Mouse (Mus musculus) midbrain, embryonic 15.5 days (tissue): ENCODE results near the gene Cdh4. TPM values are rescaled to one million over a fixed set of nuclear protein-coding genes. Genes with fewer than 3 reads are reported as not detected.

Experiments
- ATAC-seq: fragments of 200-750 bp; cut with Nextera tagmentation; replicated peaks from 2 replicates; pipeline ENCODE4 v1.8.0; 2017; ENCODE audit warnings: moderate TSS enrichment
- H3K27ac ChIP-seq: fragments of 300-500 bp; sonication (generic); 2 replicates; pipeline ENCODE4 v1.5.1; 2015; ENCODE audit warnings: mild to moderate bottlenecking, inconsistent platforms
- H3K27me3 ChIP-seq: fragments of 300-500 bp; sonication (generic); replicated peaks from 2 replicates; pipeline ENCODE4 v1.6.1; 2015; ENCODE audit warnings: inconsistent platforms
- H3K36me3 ChIP-seq: fragments of 300-500 bp; sonication (generic); replicated peaks from 2 replicates; pipeline ENCODE4 v1.6.1; 2015; ENCODE audit warnings: inconsistent platforms
- H3K4me1 ChIP-seq: fragments of 300-500 bp; sonication (generic); 2 replicates; pipeline ENCODE4 v1.6.1; 2015; ENCODE audit warnings: inconsistent platforms
- H3K4me2 ChIP-seq: fragments of 300-500 bp; sonication (generic); 2 replicates; pipeline ENCODE4 v1.6.1; 2015; ENCODE audit warnings: inconsistent platforms, mild to moderate bottlenecking, moderate library complexity
- H3K4me3 ChIP-seq: fragments of 300-500 bp; sonication (generic); 2 replicates; pipeline ENCODE4 v1.5.1; 2015; ENCODE audit warnings: mild to moderate bottlenecking, inconsistent platforms
- H3K9ac ChIP-seq: fragments of 300-500 bp; sonication (generic); 2 replicates; pipeline ENCODE4 v1.6.1; 2015; ENCODE audit warnings: mild to moderate bottlenecking, inconsistent platforms
- H3K9me3 ChIP-seq: fragments of 300-500 bp; sonication (generic); 2 replicates; pipeline ENCODE4 v1.6.1; 2016; ENCODE audit warnings: inconsistent platforms
- WGBS: fragments of 180-500 bp; shearing (Covaris S2); methylation state at CpG from one replicate; pipeline ENCODE4 v1.1.7; 2015; ENCODE audit warnings: mixed read lengths; 5-methylcytosine and 5-hydroxymethylcytosine counted together
- polyA plus RNA-seq: library from polyadenylated mRNA; unstranded; fragments of >200 nt; fragmentation: Nextera tagmentation; extraction: Ambion mirVana; gene quantifications from 2 replicates; pipeline ENCODE4 v1.2.1, GENCODE M21; 2015

Cdh4 gene
- polyA plus RNA-seq, 1 experiment from 2014 or later, result 63.9 TPM

- WGBS, result 11% methylated on average over 8 of the region's 8 CpGs
- no peak overlapping the region for H3K4me2 ChIP-seq
- peaks cover 5% of the 10 kb centered on the region; the same call in 1 of the 2 replicates for H3K27me3 ChIP-seq
- H3K4me3 ChIP-seq, result no peak overlapping the region
- H3K9me3 ChIP-seq, result no peaks in the 10 kb centered on the region
- H3K27ac ChIP-seq, result peak overlapping the region; percentile 40; the same call in 1 of the 2 replicates
- no peaks in the 10 kb centered on the region for H3K36me3 ChIP-seq
- peaks cover 34% of the 10 kb centered on the region for H3K4me1 ChIP-seq
- no peak overlapping the region for H3K9ac ChIP-seq
- no peak for ATAC-seq
Measured at GRCm38 (mm10) chr2:179522141-179522540, 79.9 kb downstream of the Cdh4 start.

GRCm38 (mm10) chr2:179526976-179527375 lies 84.7 kb downstream of the Cdh4 start:
- no peak overlapping the region for H3K27ac ChIP-seq
- ATAC-seq, result no peak
- no peaks in the 10 kb centered on the region for H3K36me3 ChIP-seq
- no peaks in the 10 kb centered on the region for H3K27me3 ChIP-seq
- no peak overlapping the region for H3K9ac ChIP-seq
- peaks cover 14% of the 10 kb centered on the region for H3K4me1 ChIP-seq
- no peak overlapping the region for H3K4me2 ChIP-seq
- 61% methylated on average over 7 of the region's 7 CpGs for WGBS
- H3K9me3 ChIP-seq, result no peaks in the 10 kb centered on the region
- no peak overlapping the region for H3K4me3 ChIP-seq

DNA sequence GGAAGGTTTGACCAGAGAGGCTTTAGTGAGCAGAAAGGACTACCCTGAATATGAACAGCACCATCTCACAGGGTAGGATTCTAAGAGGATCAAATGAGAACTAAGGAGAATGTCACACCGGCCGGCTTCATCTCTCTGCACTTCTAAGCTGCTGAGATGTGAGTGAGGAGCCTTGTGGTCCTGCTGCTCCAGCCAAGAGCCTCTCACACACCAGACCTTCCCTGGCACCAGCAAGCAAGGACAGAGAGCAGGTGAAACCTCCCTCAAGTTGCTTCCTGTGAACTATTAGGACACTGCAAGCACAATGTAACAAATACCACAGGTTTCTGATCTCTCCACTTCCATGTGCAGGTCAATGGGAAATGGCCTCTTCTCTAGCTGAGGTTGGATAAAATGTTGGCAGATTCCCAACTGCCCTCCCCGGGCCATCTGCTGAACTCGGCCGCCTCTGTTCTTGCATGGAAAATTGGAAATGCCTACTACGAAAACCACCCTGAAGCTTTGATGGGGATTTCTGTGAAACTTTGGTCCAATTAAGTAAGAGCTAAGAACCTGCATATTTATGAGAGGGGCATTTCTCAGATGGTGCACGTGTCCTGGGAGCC lies 88.3 kb downstream of the Cdh4 start:
- WGBS, result 45% methylated on average over 7 of the region's 7 CpGs
- ATAC-seq, result no peak
- no peak overlapping the region for H3K4me2 ChIP-seq
- H3K4me1 ChIP-seq, result peaks cover 13% of the 10 kb centered on the region
- no peaks in the 10 kb centered on the region for H3K36me3 ChIP-seq
- no peaks in the 10 kb centered on the region for H3K9me3 ChIP-seq
- H3K4me3 ChIP-seq, result no peak overlapping the region
- no peak overlapping the region for H3K27ac ChIP-seq
- H3K9ac ChIP-seq, result no peak overlapping the region
- 0 out of 2 replicates have a peak, but pooled peaks cover 4% of the 10 kb centered on the region for H3K27me3 ChIP-seq

DNA sequence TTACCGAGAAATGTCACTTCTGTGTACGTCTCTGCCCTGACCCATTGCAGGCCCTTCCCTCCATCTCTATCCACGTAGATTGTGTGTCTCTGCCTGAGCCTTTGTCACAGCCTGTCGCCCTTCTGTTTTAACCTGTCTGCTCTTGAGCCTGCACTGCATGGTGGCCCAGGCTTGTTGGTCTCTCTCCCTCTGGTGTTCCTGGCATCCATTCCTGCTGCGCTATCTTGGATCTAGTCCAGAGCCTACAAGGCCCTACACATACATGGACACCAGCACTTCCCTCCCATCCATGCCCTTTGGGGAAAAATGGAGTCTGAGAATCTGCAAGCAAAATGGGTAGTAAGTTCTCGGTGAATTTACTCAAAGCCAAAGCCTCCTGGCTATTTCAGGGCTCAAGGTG lies 91.0 kb downstream of the Cdh4 start:
- Histone ChIP-seq H3K4me1 (peaks cover 28% of the 10 kb centered on the region), H3K9ac (no peak overlapping the region), H3K27me3 (0 out of 2 replicates have a peak, but pooled peaks cover 4% of the 10 kb centered on the region), H3K9me3 (no peaks in the 10 kb centered on the region), H3K4me3 (no peak overlapping the region), H3K36me3 (no peaks in the 10 kb centered on the region), H3K27ac (no peak overlapping the region), H3K4me2 (no peak overlapping the region)
- no peak for ATAC-seq
- WGBS, result 78% methylated on average over 6 of the region's 6 CpGs

DNA sequence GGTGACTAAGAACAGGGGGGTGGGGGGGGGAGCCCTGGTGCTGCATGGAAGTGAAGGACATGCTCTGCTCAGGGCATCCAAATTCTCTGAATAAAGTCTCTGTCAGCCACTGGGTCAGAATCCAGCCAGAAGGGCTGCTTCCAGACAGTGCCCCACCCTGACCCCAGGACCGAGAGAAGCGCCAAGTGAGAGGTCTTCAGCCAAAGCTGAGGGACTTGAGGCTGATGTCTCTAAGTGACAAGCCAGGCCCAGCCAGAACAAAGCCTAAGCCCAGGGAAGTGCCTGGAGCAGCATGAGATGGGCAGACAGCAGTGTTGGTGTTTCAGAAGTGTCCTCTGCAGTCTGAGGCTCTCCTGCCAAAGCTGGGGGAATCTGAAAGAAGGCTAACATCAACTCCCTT lies 91.7 kb downstream of the Cdh4 start:
- H3K27me3 ChIP-seq, result 0 out of 2 replicates have a peak, but pooled peaks cover 4% of the 10 kb centered on the region
- no peak overlapping the region for H3K4me2 ChIP-seq
- ATAC-seq, result no peak
- H3K4me3 ChIP-seq, result no peak overlapping the region
- H3K36me3 ChIP-seq, result no peaks in the 10 kb centered on the region
- H3K27ac ChIP-seq, result no peak overlapping the region
- peaks cover 32% of the 10 kb centered on the region for H3K4me1 ChIP-seq
- H3K9me3 ChIP-seq, result no peaks in the 10 kb centered on the region
- 67% methylated on average over 2 of the region's 2 CpGs for WGBS
- H3K9ac ChIP-seq, result no peak overlapping the region

DNA sequence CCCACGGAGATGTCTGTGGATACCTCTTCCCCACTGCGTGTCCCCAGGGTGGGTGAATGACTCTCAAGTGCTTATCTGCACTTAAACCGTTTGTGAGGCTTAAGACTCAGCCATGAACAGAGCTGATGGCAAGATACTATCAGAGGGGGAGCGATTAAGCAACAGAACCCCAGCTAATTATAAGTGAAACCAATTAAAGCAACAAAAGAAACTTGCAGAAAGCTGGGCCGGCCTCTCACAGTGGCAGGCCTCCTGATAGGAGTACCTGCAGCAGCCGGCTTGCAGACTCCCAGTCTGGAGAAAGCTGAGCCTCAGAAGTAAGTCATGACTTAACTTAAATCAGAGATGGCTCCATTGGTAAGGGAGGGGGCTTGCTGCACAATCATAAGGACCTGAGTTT lies 93.0 kb downstream of the Cdh4 start:
- Histone ChIP-seq H3K4me3 (no peak overlapping the region), H3K4me1 (peaks cover 43% of the 10 kb centered on the region), H3K4me2 (no peak overlapping the region), H3K9ac (no peak overlapping the region), H3K27me3 (0 out of 2 replicates have a peak, but pooled peaks cover 4% of the 10 kb centered on the region), H3K36me3 (no peaks in the 10 kb centered on the region), H3K27ac (no peak overlapping the region), H3K9me3 (no peaks in the 10 kb centered on the region)
- 19% methylated on average over 6 of the region's 6 CpGs for whole genome bisulfite sequencing
- no peak for ATAC-seq

DNA sequence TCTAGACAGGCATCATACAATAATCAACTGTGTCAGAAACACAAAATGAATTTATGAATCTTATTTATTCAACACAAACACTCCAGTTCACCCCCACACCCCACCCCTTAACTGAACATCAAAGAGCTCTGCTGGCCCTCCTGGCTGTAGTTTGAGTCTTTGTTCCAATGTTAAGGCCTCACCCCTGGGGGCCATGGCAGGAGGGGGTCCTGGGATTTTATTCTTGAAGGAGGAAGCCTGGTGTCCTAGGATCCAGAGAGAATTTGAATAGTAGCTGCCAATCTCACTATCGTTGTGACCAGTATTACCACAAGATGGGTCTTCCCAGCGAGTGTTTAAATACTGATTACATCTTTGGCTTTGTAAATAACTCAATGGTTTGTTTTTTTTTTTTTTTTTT lies 94.5 kb downstream of the Cdh4 start:
- Histone ChIP-seq H3K27ac (peak overlapping the region; percentile 10; the same call in 1 of the 2 replicates), H3K9me3 (no peaks in the 10 kb centered on the region), H3K27me3 (0 out of 2 replicates have a peak, but pooled peaks cover 4% of the 10 kb centered on the region), H3K4me1 (peaks cover 36% of the 10 kb centered on the region), H3K9ac (no peak overlapping the region), H3K36me3 (no peaks in the 10 kb centered on the region), H3K4me2 (no peak overlapping the region), H3K4me3 (no peak overlapping the region)
- 6% methylated on average over 2 of the region's 2 CpGs for WGBS
- no peak for ATAC-seq

- H3K27me3 ChIP-seq, result 0 out of 2 replicates have a peak, but pooled peaks cover 4% of the 10 kb centered on the region
- no peaks in the 10 kb centered on the region for H3K36me3 ChIP-seq
- peak; percentile 94 for ATAC-seq
- 2% methylated on average over 19 of the region's 19 CpGs for WGBS
- H3K9me3 ChIP-seq, result no peaks in the 10 kb centered on the region
- peaks cover 36% of the 10 kb centered on the region for H3K4me1 ChIP-seq
- H3K4me3 ChIP-seq, result 0 out of 2 replicates have a peak overlapping the region, but pooled peaks have one; percentile 9
- H3K4me2 ChIP-seq, result peak overlapping the region; percentile 39
- H3K27ac ChIP-seq, result peak overlapping the region; percentile 74
- peak overlapping the region; percentile 29 for H3K9ac ChIP-seq
Measured at GRCm38 (mm10) chr2:179537390-179537789, 95.2 kb downstream of the Cdh4 start.

GRCm38 (mm10) chr2:179537800-179538450 lies 95.7 kb downstream of the Cdh4 start:
- peak; percentile 43 for ATAC-seq
- Histone ChIP-seq H3K27ac (peak overlapping the region; percentile 74), H3K36me3 (no peaks in the 10 kb centered on the region), H3K9me3 (no peaks in the 10 kb centered on the region), H3K4me2 (peak overlapping the region; percentile 39), H3K27me3 (0 out of 2 replicates have a peak, but pooled peaks cover 4% of the 10 kb centered on the region), H3K9ac (peak overlapping the region; percentile 29), H3K4me1 (peaks cover 36% of the 10 kb centered on the region), H3K4me3 (no peak overlapping the region)
- WGBS, result 18% methylated on average over 3 of the region's 3 CpGs

- no peaks in the 10 kb centered on the region for H3K9me3 ChIP-seq
- no peak overlapping the region for H3K4me2 ChIP-seq
- H3K36me3 ChIP-seq, result no peaks in the 10 kb centered on the region
- no peak for ATAC-seq
- H3K27ac ChIP-seq, result 0 out of 2 replicates have a peak overlapping the region, but pooled peaks have one; percentile 3
- H3K4me1 ChIP-seq, result peaks cover 36% of the 10 kb centered on the region
- no peak overlapping the region for H3K9ac ChIP-seq
- H3K4me3 ChIP-seq, result no peak overlapping the region
- H3K27me3 ChIP-seq, result 0 out of 2 replicates have a peak, but pooled peaks cover 4% of the 10 kb centered on the region
- WGBS, result 42% methylated on average over 4 of the region's 4 CpGs
Measured at GRCm38 (mm10) chr2:179538535-179538934, 96.3 kb downstream of the Cdh4 start.

GRCm38 (mm10) chr2:179539532-179540245 lies 97.5 kb downstream of the Cdh4 start:
- Histone ChIP-seq H3K27ac (no peak overlapping the region; the same call in 1 of the 2 replicates), H3K9ac (no peak overlapping the region), H3K4me3 (no peak overlapping the region), H3K4me1 (peaks cover 36% of the 10 kb centered on the region), H3K4me2 (no peak overlapping the region), H3K27me3 (no peaks in the 10 kb centered on the region), H3K36me3 (no peaks in the 10 kb centered on the region), H3K9me3 (no peaks in the 10 kb centered on the region)
- no peak for ATAC-seq
- WGBS, result 14% methylated on average over 9 of the region's 9 CpGs

GRCm38 (mm10) chr2:179541096-179541495 lies 98.9 kb downstream of the Cdh4 start:
- 81% methylated on average over 4 of the region's 4 CpGs for WGBS
- Histone ChIP-seq H3K9me3 (no peaks in the 10 kb centered on the region), H3K9ac (no peak overlapping the region), H3K4me1 (peaks cover 30% of the 10 kb centered on the region), H3K27me3 (no peaks in the 10 kb centered on the region), H3K4me2 (no peak overlapping the region), H3K27ac (no peak overlapping the region), H3K36me3 (no peaks in the 10 kb centered on the region), H3K4me3 (no peak overlapping the region)
- ATAC-seq, result no peak
